Mouse (Mus musculus) adrenal gland, postnatal 4 days (tissue): ENCODE measurements around the gene Glcci1. TPM values are rescaled to one million over a fixed set of nuclear protein-coding genes. Genes with fewer than 3 reads are reported as not detected.
"Not testable (repeated sequence)": the region's sequence is repeated elsewhere in the genome, so short reads cannot be mapped to it uniquely, and the experiment has no call there.

Experiments used
- DNase-seq, 2 experiments: peaks; one replicate each; pipeline ENCODE4 v3.0.0; 2021 to 2022; ENCODE audit warnings: low spot score in 2 of 2, mixed read lengths in 2 of 2
- total RNA-seq, 2 experiments: library from RNA; stranded (reverse); gene quantifications; 2 replicates each; pipeline ENCODE4 v1.2.3; 2021

Glcci1 gene
- total RNA-seq, 2 experiments from 2014 or later: 31.6 to 33.3 TPM

DNA sequence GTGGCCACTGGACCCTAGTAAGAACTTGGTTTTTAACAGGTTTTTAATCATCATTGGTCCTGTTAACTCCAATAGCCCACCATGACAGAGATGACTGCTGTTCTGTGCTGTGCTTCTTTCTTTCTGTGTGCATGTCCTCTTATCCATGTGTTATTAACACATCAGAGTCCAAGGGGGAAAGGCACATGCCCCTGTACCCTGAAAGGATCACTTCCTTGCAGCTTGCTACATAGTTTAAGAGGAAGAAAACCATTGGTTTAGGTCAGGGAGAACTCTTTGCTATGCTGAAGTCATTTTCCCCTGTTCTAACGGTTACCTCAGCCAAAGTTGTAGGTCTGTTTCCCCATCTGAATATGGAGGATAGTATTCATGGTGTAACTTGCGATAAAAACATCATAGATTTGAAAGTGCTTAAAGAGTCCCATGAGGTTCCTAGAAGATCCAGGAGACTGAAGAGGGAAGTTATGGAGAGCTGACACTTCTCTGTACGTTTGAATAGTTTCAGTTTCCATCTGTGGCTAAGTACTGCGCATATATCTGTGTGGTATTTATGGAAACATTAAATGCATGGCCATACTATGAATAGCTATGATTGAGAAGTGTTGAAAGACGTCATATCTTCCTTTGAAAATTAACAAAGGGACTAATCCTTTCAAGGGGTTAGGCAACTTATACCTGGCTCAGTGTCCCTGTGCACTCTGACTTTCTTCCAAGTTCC lies 14.1 kb upstream of the Glcci1 start:
- DNase-seq: no peak

DNA sequence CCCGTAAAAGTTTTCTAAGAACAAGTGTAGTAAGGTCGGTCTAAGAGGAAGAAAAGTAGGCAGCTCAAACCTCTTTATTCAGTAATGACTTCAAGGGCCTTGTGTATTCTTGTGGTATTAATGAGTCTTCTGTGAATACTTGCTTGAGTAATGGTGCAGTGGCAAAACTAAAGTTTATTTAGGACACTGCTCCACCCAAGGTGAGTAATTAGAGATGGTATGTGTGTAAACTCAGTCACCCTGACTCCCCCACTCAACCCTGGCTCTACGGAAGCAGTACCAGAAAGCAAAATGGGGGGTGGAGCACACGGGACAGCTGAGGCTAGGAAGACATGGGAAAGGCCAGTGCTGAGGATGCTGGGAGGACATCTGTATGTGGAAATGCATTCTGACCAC lies 13.6 kb upstream of the Glcci1 start:
- no peak for DNase-seq

DNA sequence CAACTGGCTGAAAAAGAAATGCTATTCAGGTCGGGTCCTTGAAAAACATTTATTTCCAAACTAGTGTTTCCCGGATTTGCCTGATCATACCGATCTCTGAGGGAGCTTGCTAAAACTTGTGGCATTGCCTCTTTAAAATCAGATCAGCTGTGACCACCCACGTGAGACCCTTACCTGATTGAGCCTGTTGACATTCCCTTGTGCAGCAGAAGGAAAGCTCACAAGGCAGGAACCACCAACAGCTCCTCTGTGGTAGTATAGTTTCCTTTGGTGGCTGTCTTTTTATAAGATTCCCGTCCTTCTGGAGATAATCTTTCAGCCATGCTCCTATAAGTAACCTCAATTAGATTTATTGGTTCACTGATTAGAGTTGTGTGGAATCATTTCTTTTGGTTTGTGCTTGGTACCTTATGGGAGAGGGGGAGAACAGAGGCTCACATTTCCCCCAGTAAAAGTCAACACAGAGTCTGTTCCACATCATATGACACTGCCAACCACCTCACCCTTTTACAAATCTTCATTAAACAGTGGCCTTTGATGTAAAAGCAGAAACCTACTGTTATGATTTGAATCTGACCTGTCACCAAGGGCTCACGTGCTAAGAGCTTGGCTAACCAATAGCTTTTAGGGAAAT lies 12.0 kb upstream of the Glcci1 start:
- DNase-seq: no peak

DNA sequence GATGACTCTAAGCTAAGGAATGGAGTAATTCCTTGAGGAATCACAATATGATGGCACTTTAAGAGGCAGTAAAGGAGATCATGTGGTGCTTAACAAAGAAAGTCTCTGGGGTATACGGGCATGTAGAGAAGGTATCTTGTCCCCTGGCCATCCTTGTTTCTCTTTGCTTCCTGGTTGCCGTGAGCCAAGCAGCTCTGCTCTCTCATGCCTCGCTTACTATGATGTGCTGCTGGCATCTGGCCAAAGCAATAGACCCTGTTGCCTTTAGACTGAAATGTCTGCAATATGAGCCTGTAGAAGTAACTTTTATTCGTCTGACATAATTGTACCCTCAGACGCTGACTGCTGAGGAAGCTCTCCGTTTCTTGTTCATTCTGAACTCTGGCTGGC lies 11.5 kb upstream of the Glcci1 start:
- no peak for DNase-seq

DNA sequence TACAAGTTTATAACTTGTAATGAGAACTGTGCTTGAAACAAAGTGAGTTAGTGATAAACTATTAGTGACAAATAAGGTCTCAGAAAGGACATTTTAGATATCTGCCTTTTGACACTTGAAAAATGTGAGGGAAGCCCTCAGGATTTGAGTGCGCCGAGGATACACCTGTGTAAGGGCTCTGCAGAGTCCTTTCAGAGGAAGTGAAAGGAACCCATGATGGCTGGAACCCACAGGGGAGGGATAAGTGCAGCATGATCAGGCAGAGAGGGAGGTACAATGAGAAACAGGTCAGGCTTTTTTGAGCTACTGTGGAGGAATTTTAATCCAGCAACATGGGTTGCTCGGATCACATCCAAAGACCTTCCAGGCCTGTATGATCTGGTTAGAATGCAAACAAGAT lies 10.4 kb upstream of the Glcci1 start:
- DNase-seq: no peak

DNA sequence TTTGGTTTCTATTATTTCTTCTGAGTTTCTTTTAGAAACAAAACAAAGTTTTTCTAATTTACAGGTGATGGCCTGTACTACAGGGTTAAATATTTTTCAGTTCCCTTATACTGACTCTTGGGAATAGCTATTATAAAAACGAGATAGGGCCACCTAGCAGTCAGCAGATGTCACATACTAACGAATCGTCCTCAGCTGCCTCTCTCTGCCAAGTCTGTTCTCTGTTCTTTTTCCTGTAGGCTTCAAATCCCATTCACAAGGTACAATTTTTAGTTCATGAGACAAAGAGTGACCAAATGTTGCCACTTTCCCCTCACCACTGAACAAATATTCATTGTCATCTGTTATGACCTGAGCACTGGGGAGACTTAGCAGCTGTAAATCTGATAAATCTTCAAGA lies 5.4 kb upstream of the Glcci1 start:
- DNase-seq: no peak

DNA sequence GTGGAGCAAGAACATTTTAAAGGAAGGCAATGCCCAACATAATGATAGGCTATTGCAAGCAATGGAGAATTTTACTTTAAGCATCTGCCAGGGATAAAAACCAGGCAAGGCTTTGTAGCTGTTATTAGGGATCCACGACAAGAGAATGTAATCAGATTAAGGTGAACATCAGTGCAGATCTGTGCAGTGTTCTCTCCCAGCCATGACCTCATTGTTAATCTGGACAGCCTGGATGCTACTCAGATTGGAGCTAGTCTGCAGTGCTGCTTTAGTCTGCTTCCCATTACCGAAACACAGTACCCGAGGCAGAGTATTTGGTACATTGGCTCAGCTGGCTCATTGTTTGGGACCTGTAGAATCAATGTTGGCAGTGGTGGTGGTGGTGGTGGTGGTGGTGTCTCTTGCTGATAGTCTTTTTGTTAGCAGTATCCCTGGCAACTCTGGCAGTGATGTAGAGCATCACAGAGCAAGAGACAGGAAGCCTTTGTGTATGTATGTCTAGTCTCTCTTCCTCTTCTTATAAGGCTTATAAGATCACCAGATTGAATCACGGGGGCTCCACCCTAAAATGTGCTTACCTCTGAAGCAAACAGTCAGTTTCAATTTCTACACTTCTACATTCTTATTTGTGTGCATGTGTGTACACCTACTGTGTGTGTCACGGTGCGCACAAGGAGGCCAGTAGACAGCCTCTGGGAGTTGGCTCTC lies 4.7 kb upstream of the Glcci1 start:
- no peak for DNase-seq

DNA sequence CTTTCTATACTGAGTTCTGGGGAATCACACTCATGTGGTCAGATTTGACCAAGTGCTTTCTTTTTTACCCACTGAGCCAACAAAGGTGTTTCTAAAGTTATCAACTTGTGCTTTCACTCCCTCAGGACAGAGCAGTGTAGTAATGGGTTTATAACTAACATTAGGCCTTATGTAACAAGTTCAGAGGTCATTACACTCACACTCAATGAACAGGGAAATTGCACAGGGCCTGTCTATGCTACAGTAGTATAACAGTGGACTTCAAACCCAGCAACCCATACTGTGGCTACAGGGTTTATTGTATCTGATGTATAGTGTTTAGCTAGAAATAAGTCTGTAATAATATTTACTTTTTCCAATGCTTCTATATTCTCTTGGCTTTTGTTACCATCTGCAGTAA lies 2.8 kb upstream of the Glcci1 start:
- no peak for DNase-seq

DNA sequence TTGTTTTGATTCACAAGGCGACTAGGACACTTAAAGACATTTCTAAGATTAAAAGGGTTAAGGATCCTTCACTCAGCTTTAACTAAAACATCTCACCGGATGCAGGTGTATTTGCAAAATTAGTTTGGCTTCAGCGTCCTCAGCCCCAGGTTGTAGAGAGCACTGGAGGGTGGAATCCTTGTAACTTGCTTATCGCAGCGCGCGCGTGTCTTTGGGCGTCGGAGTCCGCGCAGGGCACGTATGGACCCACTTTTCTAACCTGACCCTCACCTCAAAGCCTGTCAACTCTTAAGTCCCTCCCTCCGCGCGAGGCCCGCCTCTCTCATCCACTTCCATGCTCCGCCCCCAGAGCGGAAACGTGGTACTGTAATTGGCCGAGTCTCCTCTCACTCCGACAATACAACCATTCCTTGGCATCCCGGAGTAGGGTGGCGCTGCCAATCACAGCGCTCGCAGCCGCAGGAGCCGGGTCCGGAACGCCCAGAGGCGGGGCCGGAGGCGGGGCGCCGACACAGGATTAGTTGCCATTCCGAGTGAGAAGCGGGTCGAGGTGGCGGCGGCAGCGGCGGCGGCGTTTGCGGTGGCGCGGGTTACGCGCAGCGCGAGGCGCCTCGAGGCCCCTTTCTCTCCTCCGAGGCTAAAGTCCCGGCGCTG lies 390 bp upstream of the Glcci1 start:
- DNase-seq: peak; percentile 96 to 97

DNA sequence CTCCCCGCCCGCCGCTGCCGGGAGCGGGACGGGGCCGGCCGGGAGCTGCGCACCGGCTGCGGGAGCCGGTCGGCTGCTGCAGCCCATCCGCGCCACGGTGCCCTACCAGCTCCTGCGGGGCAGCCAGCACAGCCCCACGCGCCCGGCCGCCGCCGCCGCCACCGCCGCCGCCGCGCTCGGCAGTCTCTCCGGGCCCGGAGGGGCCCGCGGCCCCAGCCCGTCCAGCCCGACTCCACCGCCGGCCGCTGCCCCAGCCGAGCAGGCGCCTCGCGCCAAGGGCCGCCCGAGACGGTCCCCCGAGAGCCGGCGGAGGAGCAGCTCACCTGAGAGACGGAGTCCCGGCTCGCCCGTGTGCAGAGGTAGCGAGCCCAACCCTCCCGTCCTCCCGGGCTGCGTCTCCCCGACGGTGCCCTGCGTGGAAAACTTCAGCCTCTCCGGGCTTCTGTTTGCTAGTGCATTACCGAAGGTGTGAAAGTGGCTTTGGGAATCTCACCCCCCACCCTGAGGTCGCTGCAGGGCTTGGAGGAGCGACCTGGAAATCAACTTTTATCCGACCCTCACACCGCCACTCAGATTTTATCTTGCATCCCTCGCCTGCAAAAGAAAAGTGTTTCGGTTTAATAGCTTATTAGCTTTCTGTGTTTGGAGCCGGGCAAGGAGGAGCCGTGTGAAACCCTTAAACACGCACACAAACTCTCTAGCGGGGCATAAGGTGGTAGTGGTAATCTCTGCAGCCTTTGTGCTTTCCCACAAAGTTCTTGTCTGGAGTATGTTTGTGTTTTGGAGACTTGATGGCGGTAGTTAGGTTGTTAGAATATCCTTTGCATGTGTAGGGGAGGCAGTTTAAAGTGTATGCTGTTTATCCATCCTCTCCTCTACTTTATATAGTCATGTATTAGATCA lies 812 bp downstream of the Glcci1 start:
- DNase-seq: peak; percentile 7 to 14

DNA sequence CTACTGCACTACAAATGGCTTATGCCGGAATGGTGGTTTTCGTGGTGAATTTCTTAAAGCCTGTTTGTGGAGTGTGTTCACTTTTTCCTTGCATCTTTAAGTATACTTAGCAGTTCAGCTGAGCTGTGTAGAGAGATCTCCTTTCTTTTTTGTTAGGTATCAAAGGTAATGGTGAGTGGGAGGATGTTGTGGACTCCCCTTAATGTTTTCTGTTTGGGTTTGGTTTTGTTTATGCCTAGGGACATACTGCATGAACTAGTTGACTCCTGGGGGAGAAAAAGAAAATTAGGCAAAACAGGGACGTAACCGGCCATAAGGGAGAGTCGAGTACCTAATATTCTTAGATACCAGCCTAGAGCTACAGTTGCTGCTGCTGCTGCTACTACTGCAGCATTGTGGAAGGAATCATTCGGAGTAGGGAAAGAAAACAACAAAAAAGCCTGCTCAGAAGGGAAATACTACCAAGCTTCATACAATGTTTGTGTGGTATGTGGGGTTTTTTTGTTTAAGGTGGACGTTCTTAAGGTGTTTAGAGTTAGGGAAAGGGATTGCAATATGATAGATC lies 1.5 kb downstream of the Glcci1 start:
- no peak for DNase-seq

DNA sequence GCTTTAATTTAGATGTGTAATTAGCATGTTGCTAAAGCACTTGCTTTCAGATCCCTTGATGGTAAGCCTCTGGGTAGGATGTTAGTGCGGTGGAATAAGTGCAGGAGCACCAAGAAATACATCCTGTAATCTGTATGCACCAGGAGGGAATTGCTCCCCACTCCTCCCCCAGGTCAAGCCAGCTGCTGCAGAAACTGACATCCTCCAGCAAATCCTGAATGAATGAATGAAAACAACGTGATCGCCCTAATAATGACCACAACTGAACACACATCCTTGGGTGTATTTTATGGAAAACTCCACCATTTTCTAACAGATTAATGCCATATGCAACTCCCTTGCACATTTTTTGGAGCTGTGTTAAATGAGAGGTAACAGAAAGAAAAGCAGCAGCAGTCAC lies 2.0 kb downstream of the Glcci1 start:
- DNase-seq: no peak

DNA sequence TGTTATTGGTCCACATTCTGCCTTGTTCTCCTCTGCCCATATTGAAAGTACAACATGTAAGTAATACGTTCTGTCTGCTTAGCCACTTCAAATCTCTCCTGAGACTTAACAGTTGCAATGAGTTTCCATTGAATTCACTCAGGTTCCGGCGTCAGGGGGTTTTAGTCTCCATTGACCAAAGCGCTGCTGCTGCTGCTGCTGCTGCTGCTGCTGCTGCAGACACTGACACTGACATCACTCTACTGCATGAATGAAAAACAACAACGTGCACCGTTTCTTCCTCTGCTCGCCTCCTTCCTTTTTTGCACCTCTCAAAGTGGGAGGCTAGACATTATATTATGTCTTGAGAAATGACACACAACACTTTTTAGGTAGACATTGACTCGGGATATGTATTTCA lies 3.0 kb downstream of the Glcci1 start:
- no peak for DNase-seq

DNA sequence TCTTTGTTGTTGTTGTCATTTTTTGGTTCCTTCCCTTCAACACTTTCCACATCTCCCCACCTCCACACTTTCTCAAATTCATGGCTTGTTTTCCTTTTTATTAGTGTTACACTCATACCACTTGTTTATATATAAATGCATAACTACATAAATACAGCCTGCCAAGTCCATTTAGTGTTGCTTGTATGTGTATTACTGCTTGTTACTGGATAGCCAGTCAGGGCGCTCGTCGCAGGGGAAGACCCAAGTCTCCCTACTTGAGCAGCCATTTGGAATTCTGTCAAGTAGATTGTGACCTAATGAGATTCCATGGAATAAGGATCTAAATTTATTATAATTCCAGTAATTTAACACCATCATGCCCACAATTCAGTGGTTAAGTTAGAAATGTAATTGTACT lies 10.3 kb downstream of the Glcci1 start:
- DNase-seq: no peak

DNA sequence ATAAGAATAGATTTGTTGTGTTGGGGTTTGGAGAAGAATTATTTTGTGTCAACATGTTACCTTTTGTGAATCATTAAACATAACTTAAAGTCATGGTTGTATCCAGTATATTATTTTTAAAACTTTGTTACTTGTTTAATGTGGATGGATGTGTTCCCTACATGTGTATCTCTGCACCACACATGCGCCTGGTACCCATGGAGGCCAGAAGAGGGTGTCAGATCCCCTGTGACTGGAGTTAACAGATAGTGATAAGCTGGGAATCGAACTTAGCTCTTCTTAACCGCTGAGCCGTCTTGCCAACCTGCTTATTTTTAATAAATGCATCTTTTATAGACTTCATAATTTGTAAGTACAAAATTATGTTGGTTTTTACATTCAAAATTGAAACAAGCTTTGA lies 11.8 kb downstream of the Glcci1 start:
- DNase-seq: no peak

DNA sequence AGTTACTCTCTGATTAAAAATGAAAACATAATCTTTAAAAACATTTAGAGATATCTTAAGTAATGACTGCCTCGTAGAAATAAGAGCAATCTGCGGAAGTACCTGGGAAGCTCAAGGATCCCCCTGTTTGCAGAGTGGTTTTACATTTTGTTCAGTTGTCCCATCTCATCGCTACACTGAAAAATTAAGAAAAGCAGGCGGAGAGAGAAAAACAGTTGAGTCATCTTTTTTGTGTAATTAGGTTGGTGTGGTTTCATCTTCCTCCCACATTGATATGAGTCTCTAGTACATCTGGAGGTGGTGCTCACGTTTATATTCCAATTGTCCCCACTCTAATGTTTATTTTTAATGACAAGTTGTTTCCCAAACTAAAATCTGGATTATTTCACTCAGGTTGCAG lies 15.3 kb downstream of the Glcci1 start:
- no peak for DNase-seq

DNA sequence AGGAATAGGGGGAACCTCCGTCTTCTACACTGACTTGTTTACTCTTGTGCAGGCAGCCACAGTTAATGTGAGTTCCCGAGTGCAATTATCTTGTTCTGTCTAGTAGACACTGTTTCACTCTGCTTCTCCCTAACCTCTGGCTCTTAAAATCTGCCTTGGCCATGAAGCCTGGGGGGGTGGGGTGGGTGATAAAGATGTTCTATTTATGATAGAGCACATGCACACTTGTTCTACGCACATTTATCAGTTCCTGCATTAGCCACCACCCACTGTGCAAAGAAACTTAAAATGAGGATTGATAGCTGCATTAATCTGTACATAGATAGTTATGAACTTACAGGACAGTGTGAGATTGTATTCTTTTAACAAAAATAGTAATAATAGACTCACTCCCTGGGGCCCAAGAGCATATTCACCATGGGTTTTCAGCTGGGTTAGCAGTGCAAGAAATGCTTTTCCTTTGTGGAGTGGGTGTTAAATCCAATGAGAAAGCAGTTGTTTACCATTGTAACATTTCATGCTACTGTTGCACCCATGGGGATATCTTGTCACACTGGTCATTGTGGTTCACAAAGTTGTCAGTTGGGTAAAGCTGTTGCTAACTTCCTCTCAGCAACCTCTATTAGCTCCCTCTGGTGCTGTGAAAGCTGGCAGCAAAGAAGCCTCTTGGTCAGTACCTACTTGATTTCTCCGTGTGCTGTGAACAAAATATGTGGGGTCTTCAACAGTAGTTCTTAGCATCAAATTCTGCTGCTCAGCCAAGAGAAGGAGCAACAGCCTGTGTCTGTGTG lies 21.9 kb downstream of the Glcci1 start:
- no peak for DNase-seq

DNA sequence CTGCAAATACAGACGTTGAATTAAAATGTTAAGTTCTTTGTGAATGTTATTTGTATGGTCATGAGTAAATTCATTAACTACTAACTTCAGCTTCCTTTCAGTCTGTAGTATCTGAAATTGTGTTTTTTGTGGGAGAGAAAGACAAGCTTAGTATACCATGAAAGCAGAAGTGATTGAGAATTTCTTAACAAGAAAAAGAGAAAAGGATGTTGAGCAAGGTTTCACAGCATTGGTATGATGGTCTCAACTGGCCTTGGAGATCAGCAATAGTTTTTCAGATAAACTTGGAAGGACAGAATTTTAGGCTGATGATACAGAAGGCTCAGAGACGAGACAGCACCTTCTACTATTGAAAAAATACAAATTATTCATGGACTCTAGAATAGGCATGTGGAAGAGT lies 27.5 kb downstream of the Glcci1 start:
- no peak for DNase-seq

DNA sequence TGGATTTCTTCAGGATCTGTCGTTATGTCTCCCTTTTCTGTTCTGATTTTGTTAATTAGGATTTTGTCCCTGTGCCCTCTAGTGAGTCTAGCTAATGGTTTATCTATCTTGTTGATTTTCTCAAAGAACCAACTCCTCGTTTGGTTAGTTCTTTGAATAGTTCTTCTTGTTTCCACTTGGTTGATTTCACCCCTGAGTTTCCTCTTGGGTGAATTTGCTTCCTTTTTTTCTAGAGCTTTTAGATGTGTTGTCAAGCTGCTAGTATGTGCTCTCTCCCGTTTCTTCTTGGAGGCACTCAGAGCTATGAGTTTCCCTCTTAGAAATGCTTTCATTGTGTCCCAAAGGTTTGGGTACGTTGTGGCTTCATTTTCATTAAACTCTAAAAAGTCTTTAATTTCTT lies 32.1 kb downstream of the Glcci1 start:
- not testable (repeated sequence) for DNase-seq

DNA sequence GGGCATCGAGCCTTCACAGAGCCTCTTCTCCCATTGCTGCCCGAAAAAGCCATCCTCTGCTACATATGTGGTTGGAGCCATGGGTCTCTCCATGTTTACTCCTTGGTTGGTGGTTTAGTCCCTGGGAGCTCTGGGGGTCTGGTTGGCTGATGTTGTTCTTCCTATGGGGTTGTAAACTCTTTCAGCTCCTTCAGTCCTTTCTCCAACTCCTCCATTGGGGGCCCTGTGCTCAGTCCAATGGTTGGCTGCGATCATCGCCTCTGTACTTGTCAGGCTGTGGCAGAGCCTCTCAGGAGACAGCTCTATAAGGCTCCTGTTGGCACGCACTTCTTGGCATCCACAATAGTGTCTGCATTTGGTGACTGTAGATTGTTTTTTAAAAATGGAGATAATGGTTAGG lies 35.4 kb downstream of the Glcci1 start:
- no peak for DNase-seq
